Mouse (Mus musculus) stomach, postnatal 0 days (tissue): Measurements from ENCODE around the gene Prss53. TPM values are rescaled to one million over a fixed set of nuclear protein-coding genes. Genes with fewer than 3 reads are reported as not detected.
A peak's percentile ranks its signal among the peaks of the same experiment; 100 is the strongest.

Experiments used
- ATAC-seq: fragments of 200-750 bp; cut with Nextera tagmentation; 2 replicates; pipeline ENCODE4 v1.8.0; 2017; ENCODE audit not compliant: low FRiP score, low TSS enrichment
- DNase-seq: peaks from one replicate; pipeline ENCODE4 v3.0.0-alpha.2; 2016; ENCODE audit warnings: low spot score
- H3K27ac ChIP-seq: fragments of 300-500 bp; sonication (generic); replicated peaks from 2 replicates; pipeline ENCODE4 v1.5.1; 2014; ENCODE audit warnings: mild to moderate bottlenecking, control low read depth
- H3K27me3 ChIP-seq: fragments of 300-500 bp; sonication (generic); 2 replicates; pipeline ENCODE4 v1.6.1; 2014; ENCODE audit warnings: low read length; ENCODE audit not compliant: control insufficient read depth, insufficient read depth
- H3K36me3 ChIP-seq: fragments of 300-500 bp; sonication (generic); 2 replicates; pipeline ENCODE4 v1.6.1; 2014; ENCODE audit warnings: low read length, mixed read lengths; ENCODE audit not compliant: control insufficient read depth, insufficient read depth
- H3K4me1 ChIP-seq: fragments of 300-500 bp; sonication (generic); replicated peaks from 2 replicates; pipeline ENCODE4 v1.6.1; 2014; ENCODE audit warnings: antibody characterized with exemption; ENCODE audit not compliant: control insufficient read depth, insufficient read depth
- H3K4me2 ChIP-seq: fragments of 300-500 bp; sonication (generic); replicated peaks from 2 replicates; pipeline ENCODE4 v1.6.1; 2014; ENCODE audit warnings: low read depth, mild to moderate bottlenecking, control low read depth, moderate library complexity
- H3K4me3 ChIP-seq: fragments of 300-500 bp; sonication (generic); 2 replicates; pipeline ENCODE4 v1.5.1; 2014; ENCODE audit warnings: low read depth, low read length, control low read depth
- H3K9ac ChIP-seq: fragments of 300-500 bp; sonication (generic); 2 replicates; pipeline ENCODE4 v1.6.1; 2014; ENCODE audit warnings: mild to moderate bottlenecking, low read length, control low read depth, mixed read lengths
- H3K9me3 ChIP-seq: fragments of 300-500 bp; sonication (generic); 2 replicates; pipeline ENCODE4 v1.6.1; 2016; ENCODE audit warnings: low read length; ENCODE audit not compliant: control insufficient read depth
- CTCF ChIP-seq: IDR thresholded peaks from 2 replicates; pipeline ENCODE4 v1.5.1; 2016; ENCODE audit warnings: antibody characterized with exemption, low read depth, mild to moderate bottlenecking, moderate library complexity
- EP300 ChIP-seq: optimal IDR thresholded peaks from 2 replicates; pipeline ENCODE3; 2016; ENCODE audit warnings: antibody characterized with exemption
- whole genome bisulfite sequencing: fragments of 180-500 bp; shearing (Covaris S2); extraction: QIAGEN DNeasy Blood & Tissue Kit; methylation state at CpG from one replicate; pipeline ENCODE4 v1.1.7; 2014; 5-methylcytosine and 5-hydroxymethylcytosine counted together
- polyA plus RNA-seq: library from polyadenylated mRNA; unstranded; fragments of >200 nt; fragmentation: Nextera tagmentation; extraction: Ambion mirVana; gene quantifications from 2 replicates; pipeline ENCODE4 v1.2.1, GENCODE M21; 2015

Prss53 gene
- polyA plus RNA-seq, 1 experiment from 2014 or later, result 0.23 TPM

- TF ChIP-seq EP300 (no peak), CTCF (no peak)
- DNase-seq (no peak), ATAC-seq (no peak)
- no peak overlapping the region for H3K4me3 ChIP-seq
- H3K27ac ChIP-seq, result no peak overlapping the region
- no peaks in the 10 kb centered on the region for H3K27me3 ChIP-seq
- no peaks in the 10 kb centered on the region for H3K4me1 ChIP-seq
- H3K9ac ChIP-seq, result no peak overlapping the region
- 75% methylated on average over 3 of the region's 3 CpGs for WGBS
- no peaks in the 10 kb centered on the region for H3K9me3 ChIP-seq
- H3K4me2 ChIP-seq, result no peak overlapping the region
- H3K36me3 ChIP-seq, result peaks cover 12% of the 10 kb centered on the region; the same call in 1 of the 2 replicates
These were observed 3.0 kb downstream of the Prss53 start for GRCm38 (mm10) chr7:127887781-127888180.

DNA sequence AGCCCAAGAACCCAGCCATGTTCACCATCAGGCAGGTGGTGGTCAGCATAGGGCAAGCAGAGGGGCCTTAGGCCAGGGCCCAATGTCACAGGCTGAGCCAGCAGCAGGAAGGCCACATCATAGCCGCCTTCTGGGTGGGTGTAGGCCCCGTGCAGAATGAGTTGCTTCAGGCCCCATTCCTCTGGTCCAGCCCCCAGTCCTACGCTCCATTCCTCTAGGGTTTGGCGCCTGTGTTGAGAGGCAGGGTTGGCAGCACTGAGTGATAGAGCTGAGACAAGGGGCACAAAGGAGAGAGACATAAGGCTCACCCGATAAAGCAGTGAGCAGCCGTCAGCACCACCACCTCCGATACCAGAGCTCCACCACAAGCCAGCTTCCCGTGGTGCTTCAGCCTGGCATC is 3.6 kb downstream of the Prss53 start:
- no peaks in the 10 kb centered on the region for H3K27me3 ChIP-seq
- no peak overlapping the region for H3K27ac ChIP-seq
- no peaks in the 10 kb centered on the region for H3K4me1 ChIP-seq
- DNase-seq (no peak), ATAC-seq (no peak)
- H3K9me3 ChIP-seq, result no peaks in the 10 kb centered on the region
- H3K36me3 ChIP-seq, result peaks cover 14% of the 10 kb centered on the region; the same call in 1 of the 2 replicates
- H3K4me2 ChIP-seq, result no peak overlapping the region
- WGBS, result 86% methylated on average over 8 of the region's 8 CpGs
- H3K4me3 ChIP-seq, result no peak overlapping the region
- H3K9ac ChIP-seq, result no peak overlapping the region
- no peak for TF ChIP-seq EP300
- TF ChIP-seq CTCF, result no peak

DNA sequence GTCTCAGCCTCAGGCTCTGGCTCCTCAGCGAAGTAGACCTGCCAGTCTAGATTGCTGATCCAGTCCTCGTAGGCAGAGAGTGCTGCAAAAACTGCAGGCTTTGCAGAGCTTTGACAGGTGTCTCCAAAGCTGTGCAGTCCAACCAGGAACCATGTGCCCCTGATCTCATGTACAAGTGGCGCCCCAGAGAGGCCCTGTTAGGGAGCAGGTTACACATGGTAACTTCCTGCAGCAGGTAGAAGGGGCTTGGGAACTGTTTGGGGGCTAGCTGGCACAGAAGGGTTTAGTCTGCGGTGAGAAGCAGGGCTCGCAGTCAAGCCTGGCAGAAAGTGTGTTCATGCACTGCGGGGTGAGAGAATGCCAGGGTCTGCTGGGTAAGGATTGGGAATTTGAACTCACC is 4.2 kb downstream of the Prss53 start:
- WGBS, result 90% methylated on average over 6 of the region's 6 CpGs
- H3K4me2 ChIP-seq, result no peak overlapping the region
- ATAC-seq (no peak), DNase-seq (no peak)
- no peak overlapping the region for H3K4me3 ChIP-seq
- peaks cover 16% of the 10 kb centered on the region; the same call in 1 of the 2 replicates for H3K36me3 ChIP-seq
- no peaks in the 10 kb centered on the region for H3K27me3 ChIP-seq
- no peaks in the 10 kb centered on the region for H3K9me3 ChIP-seq
- TF ChIP-seq CTCF (no peak), EP300 (no peak)
- H3K9ac ChIP-seq, result no peak overlapping the region
- no peaks in the 10 kb centered on the region for H3K4me1 ChIP-seq
- H3K27ac ChIP-seq, result no peak overlapping the region

DNA sequence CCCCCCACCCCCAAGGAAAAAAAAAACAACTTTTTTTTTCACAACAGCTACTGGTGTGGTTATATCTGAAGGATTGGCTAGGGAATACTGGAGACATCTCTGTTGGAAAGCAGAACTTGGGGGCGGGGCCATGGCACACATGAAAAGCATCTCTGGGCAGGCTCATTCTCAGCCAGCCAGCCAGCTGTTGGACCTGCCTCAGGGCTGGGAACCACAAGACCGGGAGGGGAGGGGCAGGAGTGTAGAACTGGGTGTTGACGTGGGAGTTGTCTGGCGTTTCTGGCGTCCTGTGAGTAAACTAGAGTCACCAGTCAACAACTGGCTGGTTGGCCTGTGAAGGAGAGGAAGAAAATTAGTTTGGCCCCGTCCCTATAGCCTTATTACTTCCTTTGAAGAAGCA is 4.8 kb downstream of the Prss53 start:
- peak; percentile 36; the same call in 1 of the 2 replicates for ATAC-seq
- no peaks in the 10 kb centered on the region for H3K4me1 ChIP-seq
- DNase-seq, result peak; percentile 64
- H3K27me3 ChIP-seq, result no peaks in the 10 kb centered on the region
- H3K27ac ChIP-seq, result no peak overlapping the region
- no peak overlapping the region for H3K4me2 ChIP-seq
- TF ChIP-seq EP300 (no peak), CTCF (no peak)
- peaks cover 22% of the 10 kb centered on the region; the same call in 1 of the 2 replicates for H3K36me3 ChIP-seq
- no peaks in the 10 kb centered on the region for H3K9me3 ChIP-seq
- 42% methylated on average over 6 of the region's 6 CpGs for WGBS
- no peak overlapping the region for H3K4me3 ChIP-seq
- no peak overlapping the region for H3K9ac ChIP-seq

- 82% methylated on average over 12 of the region's 12 CpGs for WGBS
- Histone ChIP-seq H3K4me3 (no peak overlapping the region), H3K4me1 (0 out of 2 replicates have a peak, but pooled peaks cover 3% of the 10 kb centered on the region), H3K36me3 (peaks cover 36% of the 10 kb centered on the region), H3K27ac (no peak overlapping the region), H3K9ac (no peak overlapping the region), H3K4me2 (no peak overlapping the region), H3K27me3 (no peaks in the 10 kb centered on the region), H3K9me3 (no peaks in the 10 kb centered on the region)
- ATAC-seq (no peak), DNase-seq (no peak)
- TF ChIP-seq EP300 (no peak), CTCF (no peak)
These were observed 10.3 kb downstream of the Prss53 start for GRCm38 (mm10) chr7:127880431-127880830.

GRCm38 (mm10) chr7:127879301-127879700 is 11.5 kb downstream of the Prss53 start:
- Histone ChIP-seq H3K9me3 (no peaks in the 10 kb centered on the region), H3K36me3 (peaks cover 33% of the 10 kb centered on the region), H3K9ac (no peak overlapping the region), H3K4me1 (0 out of 2 replicates have a peak, but pooled peaks cover 3% of the 10 kb centered on the region), H3K4me3 (no peak overlapping the region), H3K27me3 (no peaks in the 10 kb centered on the region), H3K4me2 (no peak overlapping the region), H3K27ac (no peak overlapping the region)
- TF ChIP-seq CTCF (no peak), EP300 (no peak)
- WGBS, result 96% methylated on average over 9 of the region's 9 CpGs
- no peak for DNase-seq
- no peak for ATAC-seq
